Mouse (Mus musculus): ENCODE measurements at regions not wholly inside any gene's neighbourhood (a gene's known extent, or its start where the extent isn't known, plus 50 kb on each side); places are given as distances from the start of the nearest gene placed in this dataset.

DNA sequence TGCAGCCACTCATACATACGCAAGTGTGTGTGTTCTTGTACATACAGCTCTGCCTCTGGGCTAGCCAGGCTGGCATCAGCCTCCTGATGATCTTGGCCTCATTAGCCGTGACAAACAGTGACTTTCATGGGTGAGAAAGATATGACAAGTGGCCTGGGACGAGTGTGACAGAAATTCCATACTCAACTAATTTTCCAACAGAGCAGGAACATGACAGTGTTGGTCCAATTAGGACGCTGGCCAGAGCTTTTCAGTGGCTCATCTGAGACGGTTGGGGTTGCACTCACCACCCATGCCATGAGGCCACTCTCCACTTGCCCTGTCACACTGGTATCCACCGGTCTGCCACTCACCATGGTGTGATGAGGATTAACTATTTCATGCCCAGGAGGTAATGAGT, 226.2 kb upstream of the Zdhhc25 start:
- no peak for ATAC-seq (ENCODE audit: insufficient number of reproducible peaks, insufficient read depth, low FRiP score, low read depth)
- no peak overlapping the region for H3K4me2 ChIP-seq (replicated peaks; ENCODE audit: low read depth, low read length)
- 69% methylated on average over 6 of the region's 6 CpGs for WGBS
- no peaks in the 10 kb centered on the region for H3K36me3 ChIP-seq (ENCODE audit: control insufficient read depth, insufficient read depth, low read length)
- no peaks in the 10 kb centered on the region for H3K27me3 ChIP-seq (ENCODE audit: control insufficient read depth, insufficient read depth, low read length)
- no peak overlapping the region for H3K9ac ChIP-seq (replicated peaks; ENCODE audit: low read depth, low read length)
- no peaks in the 10 kb centered on the region for H3K4me1 ChIP-seq (ENCODE audit: control insufficient read depth, insufficient read depth, low read length)
- no peaks in the 10 kb centered on the region for H3K9me3 ChIP-seq (ENCODE audit: control insufficient read depth, low read depth, low read length)
- H3K27ac ChIP-seq (ENCODE audit: low read length) = no peak overlapping the region
- H3K4me3 ChIP-seq (ENCODE audit: low read depth, low read length) = no peak overlapping the region

DNA sequence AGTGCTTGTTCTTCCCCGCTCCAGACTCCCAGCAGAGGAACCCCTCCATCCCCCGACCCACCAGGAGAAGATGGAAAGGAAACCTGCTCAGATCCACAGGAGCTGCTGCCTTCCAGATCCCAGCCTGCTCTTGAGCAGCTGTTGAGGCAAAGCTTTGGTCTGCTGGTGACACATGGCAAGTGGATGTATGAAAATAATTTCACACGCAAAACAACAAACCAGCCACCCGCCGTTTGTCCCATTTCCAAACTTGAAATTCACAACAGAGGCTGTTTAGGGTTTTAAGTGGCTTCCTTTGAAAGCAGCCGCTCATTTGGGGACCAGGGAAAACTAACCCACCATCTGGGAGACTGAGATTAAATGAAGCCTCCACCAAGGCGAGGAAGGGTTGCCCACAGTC, 220.8 kb upstream of the Zdhhc25 start:
- ATAC-seq (ENCODE audit: insufficient number of reproducible peaks, insufficient read depth, low FRiP score, low read depth) = no peak
- Histone ChIP-seq H3K4me1 (ENCODE audit: control insufficient read depth, insufficient read depth, low read length) (no peaks in the 10 kb centered on the region), H3K4me2 (replicated peaks; ENCODE audit: low read depth, low read length) (no peak overlapping the region), H3K4me3 (ENCODE audit: low read depth, low read length) (no peak overlapping the region), H3K9me3 (ENCODE audit: control insufficient read depth, low read depth, low read length) (no peaks in the 10 kb centered on the region), H3K27me3 (ENCODE audit: control insufficient read depth, insufficient read depth, low read length) (no peaks in the 10 kb centered on the region), H3K36me3 (ENCODE audit: control insufficient read depth, insufficient read depth, low read length) (no peaks in the 10 kb centered on the region), H3K9ac (replicated peaks; ENCODE audit: low read depth, low read length) (no peak overlapping the region), H3K27ac (ENCODE audit: low read length) (no peak overlapping the region)
- WGBS = 68% methylated on average over 7 of the region's 7 CpGs

DNA sequence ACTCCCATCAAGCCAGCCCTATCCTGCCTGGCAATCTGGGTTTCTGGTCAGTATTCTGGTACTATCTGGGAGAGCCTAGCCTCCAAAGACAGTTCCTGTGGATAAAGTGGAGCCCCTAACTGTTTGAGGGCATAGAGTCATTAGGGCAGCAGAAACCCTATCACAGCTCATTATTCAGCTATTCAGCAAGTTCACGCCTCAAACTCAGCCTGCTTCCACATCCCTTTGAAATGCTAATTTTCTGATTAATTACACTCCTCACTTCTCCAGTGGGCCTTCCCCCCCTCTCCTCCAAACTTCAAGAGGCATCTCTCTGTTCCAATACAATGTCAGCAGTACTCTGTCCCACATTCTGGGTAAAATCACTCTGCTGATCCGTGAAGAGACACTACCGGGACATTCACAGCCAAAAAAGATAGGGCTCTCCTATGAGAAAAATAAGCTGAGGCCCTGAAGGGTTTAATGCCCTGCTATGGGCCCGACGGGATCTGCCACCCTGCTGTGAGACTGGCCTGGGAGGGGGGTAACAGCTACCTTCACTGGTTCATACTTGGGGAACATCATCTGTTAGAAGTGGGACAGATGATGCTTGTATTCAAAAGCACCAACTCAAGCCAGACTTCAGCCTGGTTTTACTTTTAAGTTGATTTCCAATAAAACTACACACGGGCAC, 220.0 kb upstream of the Zdhhc25 start:
- Histone ChIP-seq H3K9ac (replicated peaks; ENCODE audit: low read depth, low read length) (no peak overlapping the region), H3K4me2 (replicated peaks; ENCODE audit: low read depth, low read length) (no peak overlapping the region), H3K27me3 (ENCODE audit: control insufficient read depth, insufficient read depth, low read length) (no peaks in the 10 kb centered on the region), H3K36me3 (ENCODE audit: control insufficient read depth, insufficient read depth, low read length) (no peaks in the 10 kb centered on the region), H3K4me1 (ENCODE audit: control insufficient read depth, insufficient read depth, low read length) (no peaks in the 10 kb centered on the region), H3K27ac (ENCODE audit: low read length) (no peak overlapping the region), H3K4me3 (ENCODE audit: low read depth, low read length) (no peak overlapping the region), H3K9me3 (ENCODE audit: control insufficient read depth, low read depth, low read length) (no peaks in the 10 kb centered on the region)
- ATAC-seq (ENCODE audit: insufficient number of reproducible peaks, insufficient read depth, low FRiP score, low read depth) = no peak
- 26% methylated on average over 6 of the region's 6 CpGs for WGBS

DNA sequence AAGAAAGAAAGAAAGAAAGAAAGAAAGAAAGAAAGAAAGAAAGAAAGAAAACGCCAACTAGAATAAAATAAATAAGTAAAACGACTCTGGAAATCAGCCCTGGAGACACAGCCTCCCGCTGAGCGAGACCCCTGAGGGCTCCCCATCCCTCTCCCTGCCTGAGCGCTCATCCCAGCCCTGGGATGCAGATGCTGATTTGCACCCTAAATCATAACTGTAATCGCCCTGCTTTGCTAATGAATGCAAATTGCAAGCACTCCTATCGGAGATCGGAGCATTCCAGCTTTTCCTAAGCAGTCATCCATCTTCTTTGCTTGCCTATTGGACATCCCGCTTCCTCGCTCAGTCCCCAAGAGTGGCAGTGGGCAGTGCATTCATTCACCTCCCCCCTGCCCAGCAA, 218.7 kb upstream of the Zdhhc25 start:
- 18% methylated on average over 10 of the region's 10 CpGs for WGBS

DNA sequence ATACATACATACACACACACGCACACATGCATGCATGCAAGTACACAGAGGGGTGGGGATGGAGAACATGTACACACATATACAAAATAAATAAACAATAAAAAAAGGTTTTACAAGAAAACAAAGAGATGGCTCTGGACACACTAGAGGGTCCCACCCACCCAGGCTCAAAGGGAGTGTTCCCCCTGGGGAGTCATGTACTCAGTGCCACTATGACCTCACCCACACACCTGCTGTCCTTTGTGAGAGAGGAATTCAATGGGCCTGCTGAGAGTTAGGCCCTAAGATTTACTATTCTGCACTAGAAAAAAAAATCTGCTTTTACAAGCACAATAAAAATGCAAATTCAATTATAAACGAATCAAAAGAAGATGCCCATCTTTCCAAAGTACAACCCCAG, 214.2 kb upstream of the Zdhhc25 start:
- no peak overlapping the region for H3K4me3 ChIP-seq (ENCODE audit: low read depth, low read length)
- peaks cover 5% of the 10 kb centered on the region; the same call in 1 of the 2 replicates for H3K9me3 ChIP-seq (ENCODE audit: control insufficient read depth, low read depth, low read length)
- H3K9ac ChIP-seq (replicated peaks; ENCODE audit: low read depth, low read length) = no peak overlapping the region
- no peak for ATAC-seq (ENCODE audit: insufficient number of reproducible peaks, insufficient read depth, low FRiP score, low read depth)
- no peaks in the 10 kb centered on the region for H3K4me1 ChIP-seq (ENCODE audit: control insufficient read depth, insufficient read depth, low read length)
- no peak overlapping the region for H3K4me2 ChIP-seq (replicated peaks; ENCODE audit: low read depth, low read length)
- no peaks in the 10 kb centered on the region for H3K27me3 ChIP-seq (ENCODE audit: control insufficient read depth, insufficient read depth, low read length)
- H3K36me3 ChIP-seq (ENCODE audit: control insufficient read depth, insufficient read depth, low read length) = no peaks in the 10 kb centered on the region
- 89% methylated on average over 2 of the region's 2 CpGs for WGBS
- no peak overlapping the region for H3K27ac ChIP-seq (ENCODE audit: low read length)

More for the DNA sequence above, 218.7 kb upstream of the Zdhhc25 start:
- no peak overlapping the region for H3K4me2 ChIP-seq (replicated peaks; ENCODE audit: low read depth, low read length)
- no peaks in the 10 kb centered on the region for H3K36me3 ChIP-seq (ENCODE audit: control insufficient read depth, insufficient read depth, low read length)
- no peak overlapping the region for H3K9ac ChIP-seq (replicated peaks; ENCODE audit: low read depth, low read length)
- no peak overlapping the region for H3K4me3 ChIP-seq (ENCODE audit: low read depth, low read length)
- H3K4me1 ChIP-seq (ENCODE audit: control insufficient read depth, insufficient read depth, low read length) = no peaks in the 10 kb centered on the region
- no peak overlapping the region for H3K27ac ChIP-seq (ENCODE audit: low read length)
- ATAC-seq (ENCODE audit: insufficient number of reproducible peaks, insufficient read depth, low FRiP score, low read depth) = no peak
- H3K27me3 ChIP-seq (ENCODE audit: control insufficient read depth, insufficient read depth, low read length) = no peaks in the 10 kb centered on the region
- H3K9me3 ChIP-seq (ENCODE audit: control insufficient read depth, low read depth, low read length) = no peaks in the 10 kb centered on the region

DNA sequence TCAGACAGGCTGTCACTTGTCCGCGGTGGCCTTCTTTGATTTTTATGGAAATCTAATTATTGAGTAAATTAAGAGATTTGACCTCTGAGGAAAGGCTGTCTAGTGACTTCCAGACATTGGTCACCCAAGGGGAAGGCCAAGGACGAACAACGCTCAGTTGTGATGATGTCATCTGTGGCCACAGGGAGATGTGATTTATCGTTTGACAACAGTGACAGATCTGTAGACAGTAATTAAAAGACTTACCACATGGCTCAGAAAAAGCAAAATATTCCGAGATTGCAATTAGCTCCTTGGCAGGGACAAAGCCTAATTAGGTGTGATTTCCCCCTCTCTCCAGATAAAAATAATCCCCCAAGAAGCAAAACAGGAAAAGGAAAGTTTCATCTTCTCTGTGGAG, 213.4 kb upstream of the Zdhhc25 start:
- WGBS = 82% methylated on average over 6 of the region's 6 CpGs
- no peak overlapping the region for H3K9ac ChIP-seq (replicated peaks; ENCODE audit: low read depth, low read length)
- no peak overlapping the region for H3K27ac ChIP-seq (ENCODE audit: low read length)
- no peaks in the 10 kb centered on the region for H3K27me3 ChIP-seq (ENCODE audit: control insufficient read depth, insufficient read depth, low read length)
- no peaks in the 10 kb centered on the region for H3K4me1 ChIP-seq (ENCODE audit: control insufficient read depth, insufficient read depth, low read length)
- H3K4me3 ChIP-seq (ENCODE audit: low read depth, low read length) = no peak overlapping the region
- no peak for ATAC-seq (ENCODE audit: insufficient number of reproducible peaks, insufficient read depth, low FRiP score, low read depth)
- H3K36me3 ChIP-seq (ENCODE audit: control insufficient read depth, insufficient read depth, low read length) = no peaks in the 10 kb centered on the region
- H3K9me3 ChIP-seq (ENCODE audit: control insufficient read depth, low read depth, low read length) = peaks cover 5% of the 10 kb centered on the region; the same call in 1 of the 2 replicates
- no peak overlapping the region for H3K4me2 ChIP-seq (replicated peaks; ENCODE audit: low read depth, low read length)

DNA sequence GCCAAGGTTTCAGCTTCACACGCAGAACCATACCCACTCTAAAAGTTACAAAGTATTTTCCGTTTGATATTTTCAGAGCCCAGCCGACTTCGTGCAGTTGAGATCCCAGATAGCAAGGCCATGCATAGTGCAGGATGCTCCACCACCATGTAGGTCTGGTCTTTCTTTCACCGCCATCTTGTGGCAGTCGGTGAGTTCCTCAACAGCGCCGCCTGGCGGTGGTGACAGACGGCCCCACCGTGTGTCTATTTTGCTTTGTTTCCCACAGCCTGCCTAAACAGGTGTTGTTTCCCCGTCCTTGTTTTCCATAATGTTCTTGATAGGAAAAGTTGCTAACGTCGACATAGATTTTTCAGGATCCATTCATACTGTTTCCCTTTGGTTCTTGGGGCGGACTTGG, 208.3 kb upstream of the Zdhhc25 start:
- Histone ChIP-seq H3K27ac (ENCODE audit: low read length) (no peak overlapping the region), H3K27me3 (ENCODE audit: control insufficient read depth, insufficient read depth, low read length) (no peaks in the 10 kb centered on the region), H3K4me1 (ENCODE audit: control insufficient read depth, insufficient read depth, low read length) (no peaks in the 10 kb centered on the region), H3K9ac (replicated peaks; ENCODE audit: low read depth, low read length) (no peak overlapping the region), H3K4me2 (replicated peaks; ENCODE audit: low read depth, low read length) (no peak overlapping the region), H3K4me3 (ENCODE audit: low read depth, low read length) (no peak overlapping the region), H3K36me3 (ENCODE audit: control insufficient read depth, insufficient read depth, low read length) (no peaks in the 10 kb centered on the region), H3K9me3 (ENCODE audit: control insufficient read depth, low read depth, low read length) (peaks cover 5% of the 10 kb centered on the region; the same call in 1 of the 2 replicates)
- WGBS = 86% methylated on average over 15 of the region's 15 CpGs
- ATAC-seq (ENCODE audit: insufficient number of reproducible peaks, insufficient read depth, low FRiP score, low read depth) = no peak

DNA sequence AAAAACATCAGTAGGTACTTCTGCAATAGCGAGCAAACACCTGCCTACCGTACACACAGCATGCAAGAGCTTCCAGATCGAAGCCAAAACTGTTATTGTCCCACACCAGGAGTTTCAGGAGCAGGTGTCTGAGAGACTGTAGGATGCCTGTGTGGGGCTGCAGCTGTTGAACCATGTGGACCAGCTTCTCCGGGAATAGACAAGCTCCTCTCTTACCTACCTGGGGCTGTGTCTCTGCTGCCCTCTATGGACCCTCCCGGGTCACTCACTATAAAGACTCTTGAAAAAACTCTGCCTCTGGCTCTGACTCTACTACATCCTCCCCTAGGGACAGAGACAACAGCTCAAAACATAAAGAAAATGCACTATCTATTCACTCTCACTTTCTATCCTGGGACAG, 201.0 kb upstream of the Zdhhc25 start:
- no peak for ATAC-seq (ENCODE audit: insufficient number of reproducible peaks, insufficient read depth, low FRiP score, low read depth)
- Histone ChIP-seq H3K27me3 (ENCODE audit: control insufficient read depth, insufficient read depth, low read length) (no peaks in the 10 kb centered on the region), H3K36me3 (ENCODE audit: control insufficient read depth, insufficient read depth, low read length) (no peaks in the 10 kb centered on the region), H3K9me3 (ENCODE audit: control insufficient read depth, low read depth, low read length) (no peaks in the 10 kb centered on the region), H3K9ac (replicated peaks; ENCODE audit: low read depth, low read length) (no peak overlapping the region), H3K4me2 (replicated peaks; ENCODE audit: low read depth, low read length) (no peak overlapping the region), H3K27ac (ENCODE audit: low read length) (no peak overlapping the region), H3K4me3 (ENCODE audit: low read depth, low read length) (no peak overlapping the region), H3K4me1 (ENCODE audit: control insufficient read depth, insufficient read depth, low read length) (no peaks in the 10 kb centered on the region)
- 57% methylated on average over 5 of the region's 5 CpGs for WGBS

DNA sequence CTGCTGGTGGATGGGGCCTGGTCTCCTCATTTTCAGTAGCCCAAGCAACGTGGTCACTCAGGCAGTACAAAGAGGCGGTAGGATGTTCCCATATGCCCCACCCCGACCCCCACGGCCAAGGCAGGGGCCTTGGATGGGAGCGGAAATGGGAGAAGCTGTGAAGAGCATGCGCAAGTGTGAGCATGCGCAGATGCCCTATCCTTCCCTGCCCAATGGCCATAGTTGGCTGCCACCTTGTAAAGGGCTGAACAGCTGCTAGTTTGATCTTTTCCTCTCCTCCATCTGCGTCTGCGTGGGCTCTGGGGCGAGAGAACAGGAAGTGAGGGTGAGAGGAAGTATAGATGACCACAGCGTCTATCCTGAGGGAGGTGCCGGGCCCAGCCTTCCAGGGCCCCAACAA, 200.1 kb upstream of the Zdhhc25 start:
- no peak overlapping the region for H3K4me3 ChIP-seq (ENCODE audit: low read depth, low read length)
- no peak for ATAC-seq (ENCODE audit: insufficient number of reproducible peaks, insufficient read depth, low FRiP score, low read depth)
- 64% methylated on average over 12 of the region's 12 CpGs for WGBS
- no peaks in the 10 kb centered on the region for H3K9me3 ChIP-seq (ENCODE audit: control insufficient read depth, low read depth, low read length)
- no peak overlapping the region for H3K9ac ChIP-seq (replicated peaks; ENCODE audit: low read depth, low read length)
- H3K36me3 ChIP-seq (ENCODE audit: control insufficient read depth, insufficient read depth, low read length) = no peaks in the 10 kb centered on the region
- no peaks in the 10 kb centered on the region for H3K27me3 ChIP-seq (ENCODE audit: control insufficient read depth, insufficient read depth, low read length)
- H3K27ac ChIP-seq (ENCODE audit: low read length) = no peak overlapping the region
- H3K4me1 ChIP-seq (ENCODE audit: control insufficient read depth, insufficient read depth, low read length) = no peaks in the 10 kb centered on the region
- H3K4me2 ChIP-seq (replicated peaks; ENCODE audit: low read depth, low read length) = no peak overlapping the region
